Mouse (Mus musculus): ENCODE measurements around the gene Cdh13. TPM values are rescaled to one million over a fixed set of nuclear protein-coding genes. Genes with fewer than 3 reads are reported as not detected.

Gene Cdh13
- polyA plus RNA-seq, 2 experiments: 9.3 to 25.2 TPM

DNA sequence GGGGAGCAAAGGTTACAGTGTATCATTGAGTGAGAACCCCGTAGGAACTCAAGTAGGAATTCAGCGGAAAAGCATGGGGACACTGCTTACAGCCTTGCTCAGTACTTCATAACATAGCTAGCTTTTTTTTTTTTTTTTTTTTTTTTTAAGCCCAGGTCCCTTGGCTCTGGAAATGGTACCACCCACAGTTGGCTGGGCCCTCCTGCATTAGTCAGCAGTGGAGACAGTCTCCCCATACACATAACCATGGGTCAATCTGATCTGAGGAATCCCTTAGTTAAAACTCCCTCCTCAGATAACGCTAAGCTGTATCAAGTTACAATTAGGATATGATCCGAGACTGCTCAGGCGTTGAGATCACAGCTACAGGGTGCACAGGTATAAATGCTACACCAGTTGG is 344.2 kb downstream of the Cdh13 start:
- no peak overlapping the region for H3K9ac ChIP-seq (ENCODE audit: low read depth, low read length, severe bottlenecking)
- no peaks in the 10 kb centered on the region for H3K4me1 ChIP-seq (ENCODE audit: control insufficient read depth, insufficient read depth, low read length)
- ATAC-seq (ENCODE audit: low FRiP score, low read depth) (no peak), DNase-seq (ENCODE audit: low spot score) (no peak)
- H3K27ac ChIP-seq (replicated peaks; ENCODE audit: low read depth, low read length): no peak overlapping the region
- WGBS: 75% methylated on average over 5 of the region's 5 CpGs
- no peak overlapping the region for H3K4me3 ChIP-seq (replicated peaks; ENCODE audit: low read length)
- no peak overlapping the region for H3K4me2 ChIP-seq (replicated peaks; ENCODE audit: low read depth, low read length, severe bottlenecking)
- TF ChIP-seq POLR2A (IDR thresholded peaks at IDR 0.05; ENCODE audit: borderline replicate concordance, extremely low read depth, insufficient read depth, insufficient read length): no peak
- H3K9me3 ChIP-seq (ENCODE audit: control insufficient read depth, low read length): no peaks in the 10 kb centered on the region
- H3K36me3 ChIP-seq (ENCODE audit: control insufficient read depth, insufficient read depth, low read length): no peaks in the 10 kb centered on the region
- no peaks in the 10 kb centered on the region for H3K27me3 ChIP-seq (ENCODE audit: control insufficient read depth, insufficient read depth, low read length)

DNA sequence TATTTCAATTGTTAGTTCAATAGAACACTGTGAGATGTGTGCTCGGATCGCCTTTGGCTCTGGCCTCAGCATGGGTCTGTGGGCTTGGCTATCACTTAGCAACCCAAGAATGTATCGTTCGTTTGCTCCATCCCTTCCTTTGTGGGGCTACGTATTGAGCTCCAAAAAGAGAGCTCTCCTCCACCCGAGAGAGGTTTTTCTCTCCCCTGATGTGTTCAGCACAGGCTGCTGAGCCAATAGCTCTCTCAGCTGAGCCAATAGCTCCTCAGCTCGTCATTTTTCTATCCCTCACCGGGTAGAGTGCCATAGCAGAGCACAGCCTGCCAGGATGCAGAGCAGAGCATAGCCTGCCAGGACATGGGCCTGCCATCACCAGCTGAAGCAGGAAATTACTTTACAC is 345.2 kb downstream of the Cdh13 start:
- TF ChIP-seq POLR2A (IDR thresholded peaks at IDR 0.05; ENCODE audit: borderline replicate concordance, extremely low read depth, insufficient read depth, insufficient read length): no peak
- 87% methylated on average over 8 of the region's 8 CpGs for WGBS
- ATAC-seq (ENCODE audit: low FRiP score, low read depth): no peak
- H3K27me3 ChIP-seq (ENCODE audit: control insufficient read depth, insufficient read depth, low read length): no peaks in the 10 kb centered on the region
- no peak overlapping the region for H3K4me3 ChIP-seq (replicated peaks; ENCODE audit: low read length)
- H3K9ac ChIP-seq (ENCODE audit: low read depth, low read length, severe bottlenecking): no peak overlapping the region
- H3K4me2 ChIP-seq (replicated peaks; ENCODE audit: low read depth, low read length, severe bottlenecking): no peak overlapping the region
- no peaks in the 10 kb centered on the region for H3K36me3 ChIP-seq (ENCODE audit: control insufficient read depth, insufficient read depth, low read length)
- H3K4me1 ChIP-seq (ENCODE audit: control insufficient read depth, insufficient read depth, low read length): no peaks in the 10 kb centered on the region
- no peaks in the 10 kb centered on the region for H3K9me3 ChIP-seq (ENCODE audit: control insufficient read depth, low read length)
- no peak overlapping the region for H3K27ac ChIP-seq (replicated peaks; ENCODE audit: low read depth, low read length)
- no peak for DNase-seq (ENCODE audit: low spot score)

DNA sequence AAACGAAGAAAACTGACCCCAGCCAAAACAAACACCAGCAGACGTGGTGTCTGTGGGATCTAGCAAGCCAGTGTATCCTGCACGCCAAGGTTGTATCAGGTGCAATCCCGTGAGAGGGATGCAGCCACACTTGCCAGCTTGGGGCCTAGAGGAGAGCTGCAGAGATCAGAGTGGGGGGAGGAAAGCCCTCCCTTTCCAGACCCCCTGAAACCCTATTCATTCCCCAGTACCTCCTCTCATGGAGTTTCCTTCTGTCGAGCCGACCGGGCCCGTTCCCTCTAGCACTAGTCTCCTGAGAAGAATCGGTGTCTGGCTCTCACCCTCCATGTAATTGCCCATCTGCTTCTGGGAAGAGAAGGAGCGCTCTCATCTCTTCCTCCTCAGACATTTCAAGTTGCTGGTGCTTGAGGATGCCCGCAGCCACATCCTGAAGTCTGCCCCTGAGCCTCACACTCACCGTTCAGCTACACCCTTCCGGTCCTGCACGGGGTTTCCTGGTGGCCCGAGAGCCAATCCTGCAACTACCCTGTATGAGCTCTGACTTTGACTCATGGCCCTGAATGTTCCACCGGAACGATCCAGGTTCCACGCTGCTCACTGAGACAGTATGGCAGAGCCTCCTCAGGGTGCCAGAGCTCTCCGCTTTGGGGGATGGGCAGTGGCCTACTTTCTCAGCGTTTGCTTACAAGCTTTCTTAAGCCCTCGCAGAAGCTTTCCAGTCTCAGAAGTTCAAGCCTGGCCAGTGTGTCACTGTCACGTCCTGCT is 351.9 kb downstream of the Cdh13 start:
- Histone ChIP-seq H3K4me2 (replicated peaks; ENCODE audit: low read depth, low read length, severe bottlenecking) (no peak overlapping the region), H3K9ac (ENCODE audit: low read depth, low read length, severe bottlenecking) (no peak overlapping the region), H3K9me3 (ENCODE audit: control insufficient read depth, low read length) (no peaks in the 10 kb centered on the region), H3K4me1 (ENCODE audit: control insufficient read depth, insufficient read depth, low read length) (no peaks in the 10 kb centered on the region), H3K36me3 (ENCODE audit: control insufficient read depth, insufficient read depth, low read length) (no peaks in the 10 kb centered on the region), H3K27me3 (ENCODE audit: control insufficient read depth, insufficient read depth, low read length) (no peaks in the 10 kb centered on the region), H3K4me3 (replicated peaks; ENCODE audit: low read length) (no peak overlapping the region), H3K27ac (replicated peaks; ENCODE audit: low read depth, low read length) (no peak overlapping the region)
- DNase-seq (ENCODE audit: low spot score) (no peak), ATAC-seq (ENCODE audit: low FRiP score, low read depth) (no peak)
- 71% methylated on average over 22 of the region's 22 CpGs for WGBS
- TF ChIP-seq POLR2A (IDR thresholded peaks at IDR 0.05; ENCODE audit: borderline replicate concordance, extremely low read depth, insufficient read depth, insufficient read length): no peak

DNA sequence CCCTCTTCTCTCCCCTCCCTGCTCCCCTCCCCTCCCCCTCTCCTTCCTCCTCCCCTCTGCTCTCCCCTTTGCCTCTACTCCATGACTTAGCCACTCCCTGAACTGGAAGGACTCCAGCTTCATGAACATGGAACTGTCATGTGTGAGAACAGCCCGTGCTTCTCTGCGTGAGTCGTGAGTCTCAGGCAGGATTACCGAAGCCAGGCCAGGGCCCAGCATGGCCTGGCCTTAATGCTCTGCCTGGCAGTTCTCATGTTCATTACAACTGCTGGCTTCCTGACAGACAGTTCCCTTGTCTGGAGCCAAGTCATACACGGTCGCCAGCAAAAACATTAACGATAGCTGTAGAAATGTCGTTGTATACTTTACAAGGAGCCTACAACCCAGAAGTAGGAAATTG is 356.1 kb downstream of the Cdh13 start:
- ATAC-seq (ENCODE audit: low FRiP score, low read depth): no peak
- Histone ChIP-seq H3K4me1 (ENCODE audit: control insufficient read depth, insufficient read depth, low read length) (no peaks in the 10 kb centered on the region), H3K9ac (ENCODE audit: low read depth, low read length, severe bottlenecking) (no peak overlapping the region), H3K9me3 (ENCODE audit: control insufficient read depth, low read length) (no peaks in the 10 kb centered on the region), H3K36me3 (ENCODE audit: control insufficient read depth, insufficient read depth, low read length) (no peaks in the 10 kb centered on the region), H3K4me3 (replicated peaks; ENCODE audit: low read length) (no peak overlapping the region), H3K4me2 (replicated peaks; ENCODE audit: low read depth, low read length, severe bottlenecking) (no peak overlapping the region), H3K27ac (replicated peaks; ENCODE audit: low read depth, low read length) (no peak overlapping the region), H3K27me3 (ENCODE audit: control insufficient read depth, insufficient read depth, low read length) (no peaks in the 10 kb centered on the region)
- peak; percentile 42 for DNase-seq (ENCODE audit: low spot score)
- 68% methylated on average over 8 of the region's 8 CpGs for WGBS
- no peak for TF ChIP-seq POLR2A (IDR thresholded peaks at IDR 0.05; ENCODE audit: borderline replicate concordance, extremely low read depth, insufficient read depth, insufficient read length)

DNA sequence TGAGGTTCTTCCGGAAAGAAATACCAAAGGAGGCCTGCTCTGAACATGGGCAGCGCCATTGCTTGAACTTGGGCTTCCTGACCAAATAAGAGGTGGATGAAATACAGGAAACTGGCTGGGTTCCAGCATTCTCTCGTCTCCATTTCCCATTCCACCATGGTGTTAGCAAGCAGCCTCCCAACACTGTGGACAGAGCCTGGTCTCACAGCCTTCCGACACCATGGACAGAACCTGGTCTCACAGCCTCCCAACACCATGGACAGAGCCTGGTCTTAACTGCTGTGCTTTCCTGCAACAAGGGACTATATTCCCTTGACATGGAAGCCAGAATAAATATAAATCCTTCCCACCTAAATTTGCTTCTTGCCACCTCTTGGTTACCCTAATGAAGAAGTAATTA is 358.3 kb downstream of the Cdh13 start:
- H3K27ac ChIP-seq (replicated peaks; ENCODE audit: low read depth, low read length): no peak overlapping the region
- WGBS: 85% methylated on average over 4 of the region's 4 CpGs
- H3K4me2 ChIP-seq (replicated peaks; ENCODE audit: low read depth, low read length, severe bottlenecking): no peak overlapping the region
- DNase-seq (ENCODE audit: low spot score): no peak
- no peaks in the 10 kb centered on the region for H3K4me1 ChIP-seq (ENCODE audit: control insufficient read depth, insufficient read depth, low read length)
- ATAC-seq (ENCODE audit: low FRiP score, low read depth): no peak
- H3K9me3 ChIP-seq (ENCODE audit: control insufficient read depth, low read length): no peaks in the 10 kb centered on the region
- TF ChIP-seq POLR2A (IDR thresholded peaks at IDR 0.05; ENCODE audit: borderline replicate concordance, extremely low read depth, insufficient read depth, insufficient read length): no peak
- H3K9ac ChIP-seq (ENCODE audit: low read depth, low read length, severe bottlenecking): no peak overlapping the region
- H3K4me3 ChIP-seq (replicated peaks; ENCODE audit: low read length): no peak overlapping the region
- no peaks in the 10 kb centered on the region for H3K36me3 ChIP-seq (ENCODE audit: control insufficient read depth, insufficient read depth, low read length)
- no peaks in the 10 kb centered on the region for H3K27me3 ChIP-seq (ENCODE audit: control insufficient read depth, insufficient read depth, low read length)

Measured in limb, embryonic 14.5 days (tissue).